Mouse (Mus musculus) heart, postnatal 0 days (tissue): ENCODE measurements around the gene Ttc16.

Experiments used
- CTCF ChIP-seq: IDR thresholded peaks from 2 replicates; pipeline ENCODE4 v1.5.1; 2016; ENCODE audit warnings: antibody characterized with exemption, control low read depth, low read depth
- EP300 ChIP-seq: IDR thresholded peaks from 2 replicates; pipeline ENCODE4 v1.6.1; 2016; ENCODE audit warnings: antibody characterized with exemption, low read depth

- TF ChIP-seq CTCF (0 out of 2 replicates have a peak, but pooled peaks have one; percentile 8), EP300 (no peak)
Observed at GRCm38 (mm10) chr2:32750199-32750598, 25.2 kb downstream of the Ttc16 start.
